Mouse (Mus musculus): Measurements from ENCODE around the gene Samsn1.
"Not testable (repeated sequence)": the region's sequence is repeated elsewhere in the genome, so short reads cannot be mapped to it uniquely, and the experiment has no call there.

Gene Samsn1

DNA sequence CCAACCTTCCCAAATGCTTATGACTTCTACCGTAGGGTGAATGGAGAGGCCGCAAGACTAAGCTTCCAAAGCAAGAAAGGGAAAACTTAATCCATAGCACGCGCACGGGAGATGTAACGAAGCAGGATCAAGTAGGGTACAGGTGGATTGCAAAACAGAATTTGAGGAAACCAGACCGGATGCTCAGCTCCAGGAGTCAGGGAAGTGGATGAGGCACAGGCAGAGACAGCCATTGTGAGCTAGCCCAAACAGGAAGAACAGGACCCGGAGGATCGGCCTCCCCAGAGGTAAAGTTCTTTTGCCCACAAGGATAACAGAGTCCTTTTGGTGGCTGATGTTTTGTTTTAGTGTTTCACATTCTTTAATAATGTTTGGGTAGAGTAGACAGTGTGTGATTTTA lies 179.5 kb downstream of the Samsn1 start:
- in situ Hi-C loops (cut with MboI; ENCODE audit: low pct_unique_long_range_greater_than_20kb in 1 of 2, low sequenced_read_pairs in 2 of 2, unreplicated experiment in 1 of 2), result no loop called here

DNA sequence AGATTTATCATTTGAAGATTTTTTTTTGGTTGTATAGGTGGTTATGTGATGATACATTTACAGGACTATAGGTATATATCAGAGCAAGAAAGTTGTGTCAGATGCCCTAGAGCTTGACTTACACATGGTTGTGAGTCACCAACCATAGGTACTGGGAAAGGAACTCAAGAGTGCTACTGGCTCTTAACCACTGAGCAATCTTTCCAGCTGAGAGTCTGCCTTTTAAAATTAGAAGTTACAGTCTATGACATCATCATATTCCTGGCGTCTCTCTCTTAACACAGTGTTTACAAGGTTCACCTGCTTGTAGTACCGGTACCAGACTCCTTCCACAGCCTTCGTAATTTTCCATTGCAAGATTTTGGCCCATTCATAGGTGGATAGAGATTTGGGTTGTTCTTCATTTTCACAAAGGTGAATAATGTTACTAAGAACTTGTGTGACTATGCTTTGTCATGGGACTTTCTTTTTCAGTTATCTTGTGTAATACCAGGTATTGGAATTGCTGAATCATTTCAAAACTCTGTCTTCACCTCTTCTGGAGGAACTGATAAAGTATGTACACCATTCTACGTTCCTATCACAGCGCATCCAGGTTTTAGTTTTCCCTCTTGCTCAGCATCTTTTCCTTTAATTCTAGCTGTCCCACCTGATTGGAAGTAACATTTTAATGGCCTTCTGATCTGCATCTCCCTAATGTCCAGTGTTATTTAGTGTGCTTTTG lies 184.2 kb downstream of the Samsn1 start:
- in situ Hi-C loops (cut with MboI; ENCODE audit: low pct_unique_long_range_greater_than_20kb in 1 of 2, low sequenced_read_pairs in 2 of 2, unreplicated experiment in 1 of 2), result no loop called here

DNA sequence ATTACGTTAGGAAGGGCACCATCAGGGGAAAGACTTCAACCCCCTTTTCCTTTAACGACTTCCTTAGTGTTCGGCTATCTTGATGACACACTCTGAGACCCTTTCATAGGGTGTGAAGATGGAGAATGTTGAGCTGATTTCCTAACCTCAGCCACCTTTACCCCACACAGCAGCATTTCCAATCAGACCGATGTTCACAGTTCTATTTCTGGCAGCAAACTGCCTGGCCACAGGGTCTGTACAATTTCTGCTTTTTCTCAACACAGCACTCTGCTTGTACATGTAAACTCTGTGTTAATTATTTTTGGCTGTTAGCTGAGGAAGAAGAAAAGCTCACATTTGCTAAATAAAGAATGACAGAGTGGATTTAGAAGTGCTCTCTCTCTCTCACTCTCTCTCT lies 190.7 kb downstream of the Samsn1 start:
- in situ Hi-C loops (cut with MboI; ENCODE audit: low pct_unique_long_range_greater_than_20kb in 1 of 2, low sequenced_read_pairs in 2 of 2, unreplicated experiment in 1 of 2), result no loop called here

DNA sequence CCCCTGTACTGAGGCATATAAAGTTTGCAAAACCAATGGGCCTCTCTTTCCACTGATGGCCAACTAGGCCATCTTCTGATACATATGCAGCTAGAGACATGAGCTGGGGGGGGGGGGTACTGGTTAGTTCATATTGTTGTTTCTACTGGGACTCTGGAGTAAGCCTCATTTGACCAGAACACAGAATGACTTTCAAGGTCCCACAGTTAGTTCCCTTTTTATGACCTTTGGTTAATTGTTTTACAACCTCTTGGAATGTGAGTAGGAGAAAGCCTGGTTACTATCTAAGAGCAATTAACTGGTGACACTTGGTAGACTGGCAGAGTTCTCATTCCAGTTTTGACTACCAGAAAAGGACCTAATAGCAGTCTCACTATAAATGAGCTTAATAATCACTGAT lies 195.1 kb downstream of the Samsn1 start:
- in situ Hi-C loops (cut with MboI; ENCODE audit: low pct_unique_long_range_greater_than_20kb in 1 of 2, low sequenced_read_pairs in 2 of 2, unreplicated experiment in 1 of 2), result not testable (repeated sequence)

DNA sequence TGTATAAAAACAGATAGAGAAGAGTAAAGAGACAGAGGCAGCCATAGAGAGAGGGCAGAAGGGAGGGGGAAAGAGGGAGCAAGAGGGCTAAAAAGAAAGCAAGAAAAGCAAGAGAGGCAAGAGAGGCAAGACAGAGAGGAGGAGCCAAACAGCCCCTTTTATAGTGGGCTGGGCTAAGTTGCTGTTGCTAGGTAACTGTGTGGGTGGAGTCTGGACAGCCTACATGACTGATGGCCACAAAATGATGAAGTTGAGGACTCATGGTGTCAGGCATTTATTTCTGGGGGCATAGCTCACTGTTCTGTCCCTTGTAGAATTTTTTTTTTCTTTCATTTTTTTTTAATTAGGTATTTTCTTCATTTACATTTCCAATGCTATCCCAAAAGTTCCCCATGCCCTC lies 195.6 kb downstream of the Samsn1 start:
- in situ Hi-C loops (cut with MboI; ENCODE audit: low pct_unique_long_range_greater_than_20kb in 1 of 2, low sequenced_read_pairs in 2 of 2, unreplicated experiment in 1 of 2), result no loop called here

DNA sequence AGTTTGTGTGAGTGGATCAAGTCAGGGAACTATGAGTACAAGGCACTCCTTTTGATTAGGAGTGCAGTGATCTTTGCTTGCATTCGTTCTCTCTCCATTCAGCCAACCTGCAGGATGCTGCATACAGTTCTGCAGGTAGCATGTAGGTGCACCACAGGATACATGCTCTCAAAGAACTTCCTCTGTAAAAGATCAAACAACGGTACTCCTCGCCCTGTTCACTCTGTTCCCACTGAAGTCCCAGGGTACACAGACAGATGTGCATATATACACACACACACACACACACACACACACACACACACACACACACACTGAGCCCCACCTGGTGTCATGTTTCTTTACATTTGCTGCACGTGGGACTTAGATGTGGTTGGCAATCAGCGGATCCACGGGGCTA lies 198.9 kb downstream of the Samsn1 start:
- in situ Hi-C loops (cut with MboI; ENCODE audit: low pct_unique_long_range_greater_than_20kb in 1 of 2, low sequenced_read_pairs in 2 of 2, unreplicated experiment in 1 of 2), result no loop called here

DNA sequence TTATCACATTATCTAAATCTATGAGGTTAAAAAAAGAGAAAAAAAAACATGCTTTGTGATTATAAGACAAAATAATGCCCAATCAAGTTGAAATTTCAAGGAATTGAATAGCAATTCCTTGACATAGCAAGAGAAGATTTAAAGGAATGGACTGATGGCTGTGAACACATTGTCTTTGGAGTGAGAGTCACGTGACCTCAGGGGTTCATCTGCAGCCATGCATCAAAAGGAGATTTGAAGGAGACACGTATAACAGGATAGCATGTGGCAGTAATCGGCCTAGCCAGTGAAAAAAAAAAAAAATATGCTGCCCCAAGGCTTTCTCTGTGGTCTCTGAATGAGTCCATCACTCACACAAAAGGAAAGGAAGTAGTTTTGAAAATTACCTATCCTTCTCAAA lies 201.1 kb downstream of the Samsn1 start:
- in situ Hi-C loops (cut with MboI; ENCODE audit: low pct_unique_long_range_greater_than_20kb in 1 of 2, low sequenced_read_pairs in 2 of 2, unreplicated experiment in 1 of 2), result no loop called here
